Mouse (Mus musculus) cerebellum, adult 11-12 months (tissue): ENCODE results near the gene Hist1h2ai.
"Not testable (repeated sequence)": the region's sequence is repeated elsewhere in the genome, so short reads cannot be mapped to it uniquely, and the experiment has no call there.

Experiments used
- DNase-seq: peaks from one replicate; pipeline ENCODE4 v3.0.0; 2022

Hist1h2ai gene

DNA sequence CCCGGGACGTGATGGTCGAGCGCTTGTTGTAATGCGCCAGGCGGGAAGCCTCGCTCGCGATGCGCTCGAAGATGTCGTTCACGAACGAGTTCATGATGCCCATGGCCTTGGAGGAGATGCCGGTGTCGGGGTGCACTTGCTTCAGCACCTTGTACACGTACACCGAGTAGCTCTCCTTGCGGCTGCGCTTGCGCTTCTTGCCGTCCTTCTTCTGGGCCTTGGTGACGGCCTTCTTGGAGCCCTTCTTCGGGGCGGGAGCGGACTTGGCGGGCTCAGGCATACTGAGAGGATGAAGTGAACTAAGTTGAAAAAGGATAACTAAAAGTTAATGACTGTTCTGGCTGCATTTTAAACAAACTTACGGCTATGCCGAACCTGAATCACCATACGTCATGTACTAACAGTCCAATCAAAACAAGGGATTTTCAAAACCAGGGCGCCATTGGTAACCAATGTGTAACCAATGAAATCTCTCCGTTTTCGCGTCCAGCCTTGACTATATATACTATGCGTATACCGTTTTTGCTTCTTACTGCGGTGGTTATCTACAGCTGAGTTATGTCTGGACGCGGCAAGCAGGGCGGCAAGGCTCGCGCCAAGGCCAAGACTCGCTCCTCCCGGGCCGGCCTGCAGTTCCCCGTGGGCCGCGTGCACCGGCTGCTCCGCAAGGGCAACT lies at the start of gene Hist1h2ai, which contains the start of gene Hist1h2bl:
Gene Hist1h2ai (plus strand): TSS at position 559 of the 676 bp plus-strand sequence.
Gene Hist1h2bl (minus strand): TSS at position 280 of the 676 bp plus-strand sequence.
- peak; percentile 88 for DNase-seq

GRCm38 (mm10) chr13:21677305-21677704 lies 38.9 kb upstream of the Hist1h2ai start, which contains the start of gene Olfr1360:
TSS of gene Olfr1360 (minus strand) at chr13:21677405.
- no peak for DNase-seq

DNA sequence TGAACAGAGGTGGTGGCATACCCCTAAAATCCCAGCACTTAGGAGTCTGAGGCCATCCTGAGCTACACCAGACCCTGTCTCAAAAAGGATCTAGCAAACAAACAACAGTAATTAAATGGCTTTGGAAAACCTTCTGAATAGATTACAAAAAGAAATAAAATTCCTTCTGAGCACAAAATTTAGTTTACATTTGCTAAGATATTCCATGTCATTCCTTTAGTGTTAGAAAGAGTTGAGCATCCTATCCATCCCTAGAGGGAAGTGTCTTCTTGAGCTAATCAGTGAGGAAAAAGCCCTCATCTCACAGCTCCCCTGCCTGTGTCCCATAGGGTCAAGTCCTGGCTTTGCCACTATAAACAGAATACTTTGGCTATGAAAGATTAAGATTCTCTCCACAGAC lies 18.4 kb upstream of the Hist1h2ai start, which contains the start of gene Olfr1359:
Gene Olfr1359 (plus strand): TSS at position 301 of the 400 bp plus-strand sequence.
- no peak for DNase-seq

DNA sequence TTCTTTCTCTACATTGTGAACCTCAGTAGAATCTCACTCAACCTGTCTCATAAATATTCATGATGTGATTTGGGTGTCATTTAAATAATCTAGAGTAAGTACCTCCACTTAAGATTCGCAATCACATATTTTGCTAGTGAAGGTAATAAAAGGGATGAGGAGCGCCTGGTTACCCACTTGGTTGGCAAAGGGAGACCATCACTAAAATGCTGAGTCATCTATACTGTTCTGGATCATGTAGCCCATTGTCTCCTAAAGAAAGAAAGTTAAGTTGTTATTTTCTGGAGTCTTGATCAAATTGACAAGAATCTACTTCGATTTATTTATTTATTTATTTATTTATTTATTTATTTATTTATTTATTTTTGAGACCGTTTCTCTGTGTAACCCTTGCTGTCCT lies 9.6 kb upstream of the Hist1h2ai start:
- no peak for DNase-seq

- DNase-seq, result peak; percentile 84
Measured at GRCm38 (mm10) chr13:21710031-21710711, 6.1 kb upstream of the Hist1h2ai start.

- DNase-seq, result peak; percentile 74
Measured at GRCm38 (mm10) chr13:21710821-21711525, 5.2 kb upstream of the Hist1h2ai start.

GRCm38 (mm10) chr13:21711698-21712097 lies 4.5 kb upstream of the Hist1h2ai start:
- no peak for DNase-seq

GRCm38 (mm10) chr13:21714725-21715124 lies 1.5 kb upstream of the Hist1h2ai start:
- peak; percentile 55 for DNase-seq

DNA sequence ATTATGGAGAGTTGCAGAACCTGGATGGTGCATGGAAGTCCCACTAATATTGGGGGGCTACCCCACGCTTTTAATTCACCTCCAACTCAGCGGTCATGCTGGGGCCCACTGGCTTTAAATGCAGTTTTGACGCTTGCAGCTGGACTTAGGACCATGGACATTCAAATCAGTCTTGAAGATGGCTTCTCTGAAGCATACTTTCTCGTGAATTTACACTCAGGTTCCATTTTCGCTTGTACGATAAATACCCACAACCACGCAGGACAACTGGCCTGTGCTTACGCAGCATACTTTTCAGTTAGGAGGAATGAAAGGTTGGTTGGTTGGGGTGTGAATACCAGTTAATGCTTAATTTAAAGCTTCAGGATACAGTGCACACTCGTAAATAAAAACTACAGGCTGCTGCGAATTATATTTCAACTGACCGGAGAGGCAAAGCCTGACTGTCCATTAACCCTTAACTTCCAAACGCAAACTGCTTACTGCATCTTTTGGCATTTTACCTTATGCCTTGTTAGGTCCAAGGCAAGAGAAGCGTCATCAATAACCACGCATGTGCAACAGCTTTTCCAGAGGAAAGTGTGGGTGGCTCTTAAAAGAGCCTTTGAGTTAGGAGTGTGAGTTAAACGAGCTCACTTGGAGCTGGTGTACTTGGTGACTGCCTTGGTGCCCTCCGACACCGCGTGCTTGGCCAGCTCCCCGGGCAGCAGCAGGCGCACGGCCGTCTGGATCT lies 925 bp upstream of the Hist1h2ai start:
- DNase-seq, result no peak

DNA sequence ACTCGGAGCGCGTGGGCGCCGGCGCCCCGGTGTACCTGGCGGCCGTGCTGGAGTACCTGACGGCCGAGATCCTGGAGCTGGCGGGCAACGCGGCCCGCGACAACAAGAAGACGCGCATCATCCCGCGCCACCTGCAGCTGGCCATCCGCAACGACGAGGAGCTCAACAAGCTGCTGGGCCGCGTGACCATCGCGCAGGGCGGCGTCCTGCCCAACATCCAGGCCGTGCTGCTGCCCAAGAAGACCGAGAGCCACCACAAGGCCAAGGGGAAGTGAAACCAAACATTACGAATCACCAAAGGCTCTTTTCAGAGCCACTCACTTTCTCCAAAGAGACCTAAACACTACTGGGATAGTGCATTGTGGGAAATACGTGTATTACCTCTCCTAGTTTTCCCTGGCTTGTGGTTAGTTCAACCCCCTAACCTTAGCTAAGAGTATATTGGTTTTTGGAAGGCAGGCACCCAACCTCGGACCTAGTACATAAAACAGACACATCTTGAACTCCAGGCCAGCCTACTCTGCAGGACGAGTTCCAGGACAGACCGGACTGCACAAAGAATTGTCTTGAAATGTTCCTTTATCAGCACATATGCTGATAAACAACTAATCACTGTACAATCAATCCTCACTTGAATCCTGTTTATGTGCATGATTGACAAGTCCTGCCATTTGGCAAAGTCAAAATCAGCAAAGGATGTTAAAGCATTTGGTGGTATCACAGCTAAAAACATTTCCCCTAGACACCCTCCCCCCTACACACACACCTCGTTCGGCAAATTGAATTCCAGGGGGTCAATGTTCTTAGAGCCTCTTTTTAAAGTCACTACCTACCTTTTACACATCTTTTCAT lies 544 bp downstream of the Hist1h2ai start:
- not testable (repeated sequence) for DNase-seq

DNA sequence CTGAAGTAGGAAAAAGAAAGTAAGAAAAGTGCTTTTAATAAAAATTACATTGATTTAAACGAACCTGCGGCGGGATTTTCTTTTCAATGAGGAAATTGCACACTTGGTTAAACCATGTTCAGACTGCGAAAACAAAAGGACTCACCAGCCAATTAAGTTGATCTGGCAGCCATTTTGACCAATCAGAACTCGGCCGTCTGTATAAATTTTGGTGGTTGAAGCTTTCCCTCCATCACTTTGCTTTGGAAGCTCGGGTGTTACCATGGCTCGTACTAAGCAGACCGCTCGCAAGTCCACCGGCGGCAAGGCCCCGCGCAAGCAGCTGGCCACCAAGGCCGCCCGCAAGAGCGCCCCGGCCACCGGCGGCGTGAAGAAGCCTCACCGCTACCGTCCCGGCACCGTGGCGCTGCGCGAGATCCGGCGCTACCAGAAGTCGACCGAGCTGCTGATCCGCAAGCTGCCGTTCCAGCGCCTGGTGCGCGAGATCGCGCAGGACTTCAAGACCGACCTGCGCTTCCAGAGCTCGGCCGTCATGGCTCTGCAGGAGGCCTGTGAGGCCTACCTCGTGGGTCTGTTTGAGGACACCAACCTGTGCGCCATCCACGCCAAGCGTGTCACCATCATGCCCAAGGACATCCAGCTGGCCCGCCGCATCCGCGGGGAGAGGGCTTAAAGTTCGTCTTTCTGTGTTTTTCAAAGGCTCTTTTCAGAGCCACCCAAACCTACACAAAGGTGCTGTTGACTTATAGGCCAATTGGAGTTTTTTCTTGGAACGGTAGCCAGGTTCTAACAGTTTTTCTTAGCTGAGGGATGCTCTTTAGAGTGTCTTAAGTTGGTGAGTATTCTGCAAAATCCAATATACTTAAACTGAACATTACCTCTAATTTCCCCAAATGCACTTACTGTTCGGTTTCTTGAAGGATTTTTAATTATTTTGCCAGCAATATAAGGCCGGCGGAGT lies 1.5 kb downstream of the Hist1h2ai start, which contains the start of gene Hist1h3h:
Gene Hist1h3h (plus strand): TSS at position 263 of the 961 bp plus-strand sequence.
- peak; percentile 81 for DNase-seq

DNA sequence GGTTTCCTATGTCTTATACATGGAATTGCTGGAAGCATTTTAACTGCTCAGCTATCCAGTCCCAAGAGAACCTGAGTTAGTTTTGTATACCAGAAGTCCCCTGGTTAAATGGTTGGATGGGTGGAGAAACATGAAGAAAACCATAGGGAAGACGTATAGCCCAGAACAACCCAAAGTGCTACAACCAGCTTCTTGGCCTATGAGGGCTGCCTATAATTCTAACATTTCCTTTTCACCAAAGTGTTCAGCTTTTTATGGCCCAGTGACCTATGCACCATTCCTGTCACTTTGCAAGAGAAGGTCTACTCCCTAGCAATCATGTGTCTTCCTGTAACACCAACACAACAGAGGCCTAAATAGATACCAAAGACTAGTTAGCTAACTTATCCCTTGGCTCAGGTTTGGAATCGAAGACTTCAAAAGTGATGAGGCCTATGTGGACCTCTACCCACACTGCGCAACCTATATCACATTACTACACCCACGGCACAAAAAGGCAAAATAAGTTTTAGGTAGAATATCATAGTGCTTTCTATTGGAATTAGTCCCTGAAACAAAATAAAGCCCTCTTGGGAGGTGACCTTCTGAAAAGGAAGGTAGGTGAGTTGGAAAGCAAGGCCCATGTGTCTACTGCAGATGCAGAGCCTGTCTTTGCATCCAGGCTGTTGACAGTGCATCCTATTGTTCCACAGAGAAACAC lies 2.3 kb downstream of the Hist1h2ai start:
- DNase-seq, result no peak

DNA sequence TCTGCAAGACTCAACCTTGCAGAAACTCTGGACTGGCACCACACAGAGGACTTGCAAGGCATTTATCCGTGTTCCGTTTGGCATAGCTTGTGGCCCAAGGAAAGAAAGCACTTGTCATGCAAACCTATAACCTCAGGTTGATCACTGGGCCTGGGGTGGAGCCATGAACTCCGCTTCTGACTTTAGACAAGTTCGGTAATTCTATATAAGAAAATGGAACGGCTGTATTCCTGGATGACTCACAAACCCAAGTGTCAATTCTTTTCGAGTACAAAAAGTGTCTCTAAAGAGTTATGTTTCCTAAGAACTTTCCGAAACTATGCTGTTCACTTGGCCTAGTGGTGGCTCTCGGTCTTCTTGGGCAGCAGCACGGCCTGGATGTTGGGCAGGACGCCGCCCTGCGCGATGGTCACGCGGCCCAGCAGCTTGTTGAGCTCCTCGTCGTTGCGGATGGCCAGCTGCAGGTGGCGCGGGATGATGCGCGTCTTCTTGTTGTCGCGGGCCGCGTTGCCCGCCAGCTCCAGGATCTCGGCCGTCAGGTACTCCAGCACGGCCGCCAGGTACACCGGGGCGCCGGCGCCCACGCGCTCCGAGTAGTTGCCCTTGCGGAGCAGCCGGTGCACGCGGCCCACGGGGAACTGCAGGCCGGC lies 5.0 kb downstream of the Hist1h2ai start:
- DNase-seq, result not testable (repeated sequence)

- DNase-seq, result peak; percentile 67
Measured at GRCm38 (mm10) chr13:21721757-21722372, 5.6 kb downstream of the Hist1h2ai start, which contains the start of gene Hist1h2bm. TSS of gene Hist1h2bm (plus strand) at chr13:21722044.

DNA sequence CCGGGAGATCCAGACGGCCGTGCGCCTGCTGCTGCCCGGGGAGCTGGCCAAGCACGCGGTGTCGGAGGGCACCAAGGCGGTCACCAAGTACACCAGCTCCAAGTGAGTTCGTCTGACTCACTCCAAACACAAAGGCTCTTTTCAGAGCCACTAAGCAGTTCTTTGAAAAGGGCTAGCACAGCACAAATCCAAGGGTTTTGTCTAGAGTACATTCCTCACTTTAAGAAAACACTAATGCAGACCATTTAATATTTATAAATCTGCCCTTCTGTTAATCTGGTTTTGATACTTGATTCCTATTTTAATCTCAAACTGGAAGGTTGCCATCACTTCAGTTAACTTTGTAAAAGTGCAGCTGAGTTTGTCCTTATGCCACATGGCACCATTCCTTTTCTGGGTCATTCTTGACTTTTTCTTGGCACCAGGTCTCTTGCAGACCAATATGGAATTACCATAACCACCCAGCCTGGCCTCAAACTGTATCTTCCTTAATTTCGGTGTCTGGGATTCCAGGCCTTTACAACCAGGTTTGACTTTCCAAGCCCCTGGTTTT lies 6.2 kb downstream of the Hist1h2ai start:
- no peak for DNase-seq

GRCm38 (mm10) chr13:21722993-21723836 lies 7.0 kb downstream of the Hist1h2ai start:
- no peak for DNase-seq

DNA sequence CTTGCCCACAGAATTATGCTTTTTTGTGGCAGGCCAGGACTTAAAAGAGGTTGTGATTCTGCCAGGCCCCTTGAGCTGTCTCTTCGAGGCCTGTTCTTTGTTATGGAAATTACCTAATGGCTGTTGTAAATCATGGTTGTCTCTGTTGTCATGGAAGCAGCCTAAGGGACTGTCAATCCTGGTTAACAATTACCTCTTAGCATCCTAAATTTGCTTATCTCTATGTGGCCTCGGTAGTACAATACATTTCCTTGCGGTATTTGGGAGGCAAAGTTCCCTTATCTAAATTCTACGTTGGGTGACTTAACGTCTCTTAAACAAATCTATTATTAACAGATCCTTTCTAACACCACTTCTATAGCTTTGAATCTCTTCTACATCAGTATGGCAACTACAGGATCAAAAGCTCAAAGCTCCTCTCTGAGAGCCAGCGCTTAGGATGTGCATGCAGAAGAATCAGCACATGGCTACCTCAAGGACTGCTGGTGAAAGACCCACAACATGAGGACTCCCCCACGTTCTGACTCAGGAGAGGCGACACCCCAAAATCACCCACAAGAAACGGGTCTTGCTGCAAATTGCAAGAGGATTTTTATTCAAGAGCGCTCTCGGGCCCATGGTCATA lies 11.8 kb downstream of the Hist1h2ai start:
- no peak for DNase-seq
